Mouse (Mus musculus): Measurements from ENCODE around the gene Drc1. TPM values are rescaled to one million over a fixed set of nuclear protein-coding genes. Genes with fewer than 3 reads are reported as not detected.

Drc1 gene
- polyA plus RNA-seq (2016; fragmentation: Nextera tagmentation; extraction: Ambion mirVana), result 0.58 TPM in 1 of 2 replicates, not detected in the other

- Histone ChIP-seq H3K27ac (no peak within 1 kb of the TSS), H3K9ac (peak within 1 kb of the TSS; percentile 29; the same call in 1 of the 2 replicates), H3K27me3 (0 out of 2 replicates have a peak, but pooled peaks cover 4% of the 10 kb centered on the region), H3K4me1 (no peaks in the 10 kb centered on the region), H3K4me2 (replicated peaks) (peak within 1 kb of the TSS; percentile 73), H3K9me3 (peaks cover 5% of the 10 kb centered on the region), H3K4me3 (peak within 1 kb of the TSS; percentile 40), H3K36me3 (no peaks in the 10 kb centered on the region)
- ATAC-seq (ENCODE audit: insufficient number of reproducible peaks, insufficient read depth, low FRiP score, low TSS enrichment), result peak; percentile 64; the same call in 1 of the 2 replicates
- 5% methylated on average over 26 of the region's 26 CpGs for WGBS
These were observed at the start of gene Drc1 for GRCm38 (mm10) chr5:30281291-30281732. Gene Drc1 (plus strand): TSS chr5:30281388.

GRCm38 (mm10) chr5:30231891-30232270 is 49.3 kb upstream of the Drc1 start:
- ATAC-seq (ENCODE audit: insufficient number of reproducible peaks, insufficient read depth, low FRiP score, low TSS enrichment), result no peak
- peak overlapping the region; percentile 72 for H3K27ac ChIP-seq
- H3K27me3 ChIP-seq, result no peaks in the 10 kb centered on the region
- WGBS, result 49% methylated on average over 16 of the region's 16 CpGs
- H3K9me3 ChIP-seq, result no peaks in the 10 kb centered on the region
- H3K4me3 ChIP-seq, result peak overlapping the region; percentile 67
- H3K4me1 ChIP-seq, result peaks cover 14% of the 10 kb centered on the region
- H3K4me2 ChIP-seq (replicated peaks), result peak overlapping the region; percentile 74
- H3K9ac ChIP-seq, result peak overlapping the region; percentile 63
- 0 out of 2 replicates have a peak, but pooled peaks cover 2% of the 10 kb centered on the region for H3K36me3 ChIP-seq

DNA sequence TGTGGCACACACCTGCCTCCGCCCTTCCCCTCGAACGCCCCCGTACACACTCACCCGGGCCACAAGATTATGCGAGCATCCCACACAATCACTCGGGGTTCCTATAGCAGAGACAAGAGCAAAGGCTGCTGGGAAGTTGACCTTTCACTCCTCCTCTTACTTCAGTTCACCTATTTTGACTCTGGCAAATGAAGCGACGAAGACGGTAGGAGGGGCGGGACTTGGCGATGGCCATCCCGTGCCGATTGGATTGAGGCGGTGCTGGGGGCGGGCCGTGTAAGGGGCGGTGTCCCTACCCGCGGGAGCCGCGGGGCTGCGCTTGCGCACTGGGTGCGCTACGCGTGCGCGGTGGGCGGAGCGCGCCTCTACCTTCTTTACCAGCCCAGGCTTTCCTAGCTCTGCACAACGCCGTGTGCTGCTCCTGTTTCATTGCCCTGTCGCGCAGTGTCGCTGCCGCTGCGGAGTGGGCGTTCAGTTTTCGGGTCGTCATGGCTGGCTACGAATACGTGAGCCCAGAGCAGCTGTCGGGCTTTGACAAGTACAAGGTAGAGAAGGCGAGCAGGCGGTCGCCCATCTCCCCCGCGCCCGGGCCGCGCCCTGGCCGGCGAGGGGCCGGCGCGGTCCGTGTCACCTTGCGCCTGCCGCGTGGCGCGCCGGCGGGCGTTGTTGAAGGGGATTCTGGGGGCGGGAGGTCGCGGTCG is 48.8 kb upstream of the Drc1 start, which contains the start of gene Selenoi:
Gene Selenoi (plus strand): TSS at position 311 of the 701 bp plus-strand sequence.
- H3K27ac ChIP-seq, result peak within 1 kb of the TSS; percentile 88
- H3K9me3 ChIP-seq, result no peaks in the 10 kb centered on the region
- peak within 1 kb of the TSS; percentile 74 for H3K4me2 ChIP-seq (replicated peaks)
- 4% methylated on average over 64 of the region's 71 CpGs for WGBS
- 0 out of 2 replicates have a peak, but pooled peaks cover 2% of the 10 kb centered on the region for H3K36me3 ChIP-seq
- peak; percentile 99 for ATAC-seq (ENCODE audit: insufficient number of reproducible peaks, insufficient read depth, low FRiP score, low TSS enrichment)
- peaks cover 14% of the 10 kb centered on the region for H3K4me1 ChIP-seq
- peak within 1 kb of the TSS; percentile 67 for H3K4me3 ChIP-seq
- H3K27me3 ChIP-seq, result no peaks in the 10 kb centered on the region
- H3K9ac ChIP-seq, result peak within 1 kb of the TSS; percentile 71

DNA sequence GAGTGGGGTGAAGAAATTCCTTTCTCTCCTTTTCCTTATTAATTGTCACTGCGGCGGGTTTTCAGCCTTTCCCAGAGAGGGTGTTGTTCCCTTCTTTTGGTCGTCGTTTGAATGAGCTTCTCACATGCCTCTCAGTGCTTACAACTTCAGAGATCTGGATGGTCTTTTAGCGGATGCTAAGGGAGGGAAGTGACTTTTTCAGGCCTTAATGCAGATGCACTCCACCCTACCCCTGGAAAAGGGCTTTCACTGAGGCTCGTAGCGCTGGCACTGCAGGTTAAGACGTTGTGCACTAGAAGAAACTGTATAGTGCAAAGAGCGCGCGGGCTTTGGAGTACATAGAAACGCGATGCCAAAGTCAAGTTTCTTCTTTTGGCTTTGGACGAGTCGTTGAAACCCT is 48.1 kb upstream of the Drc1 start:
- 0 out of 2 replicates have a peak, but pooled peaks cover 2% of the 10 kb centered on the region for H3K36me3 ChIP-seq
- peak overlapping the region; percentile 88 for H3K27ac ChIP-seq
- peak overlapping the region; percentile 74 for H3K4me2 ChIP-seq (replicated peaks)
- H3K9me3 ChIP-seq, result no peaks in the 10 kb centered on the region
- H3K4me3 ChIP-seq, result peak overlapping the region; percentile 67
- peaks cover 14% of the 10 kb centered on the region for H3K4me1 ChIP-seq
- 7% methylated on average over 15 of the region's 15 CpGs for WGBS
- H3K9ac ChIP-seq, result peak overlapping the region; percentile 71
- H3K27me3 ChIP-seq, result no peaks in the 10 kb centered on the region
- ATAC-seq (ENCODE audit: insufficient number of reproducible peaks, insufficient read depth, low FRiP score, low TSS enrichment), result no peak

GRCm38 (mm10) chr5:30233979-30234378 is 47.2 kb upstream of the Drc1 start:
- H3K4me1 ChIP-seq, result peaks cover 14% of the 10 kb centered on the region
- 0 out of 2 replicates have a peak, but pooled peaks cover 2% of the 10 kb centered on the region for H3K36me3 ChIP-seq
- H3K27ac ChIP-seq, result no peak overlapping the region
- 73% methylated on average over 8 of the region's 8 CpGs for WGBS
- H3K9me3 ChIP-seq, result no peaks in the 10 kb centered on the region
- no peaks in the 10 kb centered on the region for H3K27me3 ChIP-seq
- no peak overlapping the region for H3K9ac ChIP-seq
- peak overlapping the region; percentile 67 for H3K4me3 ChIP-seq
- ATAC-seq (ENCODE audit: insufficient number of reproducible peaks, insufficient read depth, low FRiP score, low TSS enrichment), result no peak
- peak overlapping the region; percentile 74 for H3K4me2 ChIP-seq (replicated peaks)

DNA sequence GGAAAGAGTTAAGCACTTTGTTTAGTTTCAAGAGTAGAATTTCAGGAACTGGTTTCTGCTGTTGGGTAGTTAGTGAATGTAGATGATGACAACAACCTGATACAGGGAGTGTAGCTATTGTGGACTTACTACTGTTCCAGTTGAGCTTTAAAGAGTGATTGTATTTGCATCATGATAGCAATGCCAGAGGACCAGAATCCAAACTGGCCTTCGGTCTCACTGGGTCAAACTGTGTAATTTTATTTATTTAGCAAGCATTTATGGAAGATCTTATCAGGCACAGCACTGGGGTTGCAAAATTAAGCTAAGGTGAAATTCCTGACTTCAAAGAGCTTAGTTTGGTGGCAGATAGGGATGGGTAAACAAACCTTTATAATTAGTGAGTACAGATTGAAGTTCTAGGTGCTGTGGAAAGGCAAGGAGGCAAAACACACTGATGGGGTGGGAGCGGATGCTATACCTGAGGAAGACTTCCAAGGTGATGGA is 45.5 kb upstream of the Drc1 start:
- Histone ChIP-seq H3K4me2 (replicated peaks) (no peak overlapping the region), H3K9me3 (no peaks in the 10 kb centered on the region), H3K27me3 (no peaks in the 10 kb centered on the region), H3K9ac (no peak overlapping the region), H3K36me3 (no peaks in the 10 kb centered on the region), H3K4me3 (no peak overlapping the region), H3K27ac (no peak overlapping the region), H3K4me1 (peaks cover 14% of the 10 kb centered on the region)
- no peak for ATAC-seq (ENCODE audit: insufficient number of reproducible peaks, insufficient read depth, low FRiP score, low TSS enrichment)
- WGBS, result 87% methylated on average over 2 of the region's 2 CpGs

GRCm38 (mm10) chr5:30238533-30238932 is 42.7 kb upstream of the Drc1 start:
- Histone ChIP-seq H3K27ac (no peak overlapping the region), H3K4me2 (replicated peaks) (no peak overlapping the region), H3K36me3 (no peaks in the 10 kb centered on the region), H3K27me3 (no peaks in the 10 kb centered on the region), H3K9me3 (no peaks in the 10 kb centered on the region), H3K4me3 (no peak overlapping the region), H3K4me1 (peaks cover 9% of the 10 kb centered on the region), H3K9ac (no peak overlapping the region)
- 97% methylated on average over 5 of the region's 5 CpGs for WGBS
- no peak for ATAC-seq (ENCODE audit: insufficient number of reproducible peaks, insufficient read depth, low FRiP score, low TSS enrichment)

DNA sequence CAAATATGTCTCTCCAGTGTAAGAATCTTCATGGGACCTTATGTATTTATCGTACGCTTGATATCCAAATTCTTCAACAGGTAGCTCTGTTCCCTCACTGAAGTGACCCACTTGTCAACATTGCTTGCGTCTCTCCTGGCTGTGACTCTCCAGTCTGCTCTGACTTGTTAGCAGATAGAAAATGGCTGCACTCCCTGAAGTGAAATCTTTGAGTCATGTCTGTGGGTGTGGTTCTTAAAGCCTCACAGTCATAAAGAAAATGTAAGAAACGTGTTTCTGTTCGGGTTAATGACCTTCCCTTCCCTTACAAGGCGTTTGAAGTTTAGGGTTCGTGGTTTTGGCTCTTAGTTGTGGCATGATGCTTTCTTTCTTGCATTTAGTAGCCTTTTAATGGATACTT is 40.6 kb upstream of the Drc1 start:
- H3K36me3 ChIP-seq, result no peaks in the 10 kb centered on the region
- no peak for ATAC-seq (ENCODE audit: insufficient number of reproducible peaks, insufficient read depth, low FRiP score, low TSS enrichment)
- WGBS, result 88% methylated on average over 7 of the region's 7 CpGs

DNA sequence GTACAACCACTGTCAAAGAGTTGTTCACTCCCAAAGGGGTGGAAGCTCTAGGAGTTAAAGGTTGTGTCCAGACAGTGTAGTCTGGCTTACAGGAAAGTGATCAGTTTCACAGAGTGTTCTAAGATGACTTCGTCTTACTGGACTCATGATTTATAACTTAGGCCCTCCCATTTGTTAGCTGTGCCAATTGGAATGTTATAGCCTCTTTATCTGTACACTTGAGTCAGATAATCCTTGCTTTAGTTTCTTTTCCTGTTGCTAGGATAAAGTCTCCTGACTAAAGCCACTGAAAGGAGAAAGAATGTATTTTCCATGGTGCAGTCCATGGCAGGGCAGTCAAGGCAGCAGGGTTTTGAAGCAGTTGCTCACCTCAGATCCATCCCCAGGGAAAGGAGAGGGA is 38.8 kb upstream of the Drc1 start:
- Histone ChIP-seq H3K9ac (no peak overlapping the region), H3K9me3 (no peaks in the 10 kb centered on the region), H3K36me3 (no peaks in the 10 kb centered on the region), H3K4me1 (0 out of 2 replicates have a peak, but pooled peaks cover 4% of the 10 kb centered on the region), H3K27ac (no peak overlapping the region), H3K27me3 (no peaks in the 10 kb centered on the region), H3K4me3 (no peak overlapping the region), H3K4me2 (replicated peaks) (no peak overlapping the region)
- no peak for ATAC-seq (ENCODE audit: insufficient number of reproducible peaks, insufficient read depth, low FRiP score, low TSS enrichment)
- WGBS, result 82% methylated on average over 1 of the region's 1 CpGs

More for the DNA sequence above, 40.6 kb upstream of the Drc1 start:
- Histone ChIP-seq H3K27ac (no peak overlapping the region), H3K9ac (no peak overlapping the region), H3K9me3 (no peaks in the 10 kb centered on the region), H3K4me3 (no peak overlapping the region), H3K4me2 (replicated peaks) (no peak overlapping the region), H3K4me1 (0 out of 2 replicates have a peak, but pooled peaks cover 3% of the 10 kb centered on the region), H3K27me3 (no peaks in the 10 kb centered on the region)

- H3K9ac ChIP-seq, result no peak overlapping the region
- WGBS, result 78% methylated on average over 9 of the region's 9 CpGs
- no peaks in the 10 kb centered on the region for H3K9me3 ChIP-seq
- no peak for ATAC-seq (ENCODE audit: insufficient number of reproducible peaks, insufficient read depth, low FRiP score, low TSS enrichment)
- no peaks in the 10 kb centered on the region for H3K27me3 ChIP-seq
- no peak overlapping the region for H3K4me3 ChIP-seq
- H3K4me2 ChIP-seq (replicated peaks), result no peak overlapping the region
- peaks cover 1% of the 10 kb centered on the region; the same call in 1 of the 2 replicates for H3K36me3 ChIP-seq
- H3K4me1 ChIP-seq, result 0 out of 2 replicates have a peak, but pooled peaks cover 4% of the 10 kb centered on the region
- H3K27ac ChIP-seq, result no peak overlapping the region
These were observed 37.4 kb upstream of the Drc1 start for GRCm38 (mm10) chr5:30243741-30244140.

GRCm38 (mm10) chr5:30245861-30246416 is 35.2 kb upstream of the Drc1 start:
- no peak for ATAC-seq (ENCODE audit: insufficient number of reproducible peaks, insufficient read depth, low FRiP score, low TSS enrichment)

More at GRCm38 (mm10) chr5:30245861-30246416, 35.2 kb upstream of the Drc1 start:
- Histone ChIP-seq H3K36me3 (peaks cover 6% of the 10 kb centered on the region; the same call in 1 of the 2 replicates), H3K27ac (no peak overlapping the region), H3K27me3 (no peaks in the 10 kb centered on the region), H3K9me3 (no peaks in the 10 kb centered on the region), H3K4me3 (no peak overlapping the region), H3K4me1 (0 out of 2 replicates have a peak, but pooled peaks cover 4% of the 10 kb centered on the region), H3K9ac (no peak overlapping the region), H3K4me2 (replicated peaks) (no peak overlapping the region)
- WGBS, result 87% methylated on average over 9 of the region's 9 CpGs
